Mouse (Mus musculus) ES-E14 (cell line): ENCODE measurements around the gene Gm10282. TPM values are rescaled to one million over a fixed set of nuclear protein-coding genes. Genes with fewer than 3 reads are reported as not detected.

Experiments used
- DNase-seq: peaks from one replicate; pipeline ENCODE4 v3.0.0-alpha.2; 2013; ENCODE audit warnings: low read depth, low spot score
- H3K27ac ChIP-seq: 2 replicates; pipeline ENCODE4 v1.5.1; 2012; ENCODE audit warnings: low read depth, mild to moderate bottlenecking, low read length, moderate library complexity, mixed read lengths; ENCODE audit not compliant: poor library complexity, insufficient read depth, severe bottlenecking
- H3K36me3 ChIP-seq: 2 replicates; pipeline ENCODE4 v1.6.1; 2012; ENCODE audit warnings: mild to moderate bottlenecking, low read length, moderate library complexity, mixed read lengths; ENCODE audit not compliant: control insufficient read depth, poor library complexity, insufficient read depth, severe bottlenecking
- H3K4me1 ChIP-seq, 2 experiments: fragments of 150-350 bp in 1 of 2; sonication (generic) in 1 of 2; 2 replicates each; pipeline ENCODE4 v1.6.1; 2012; ENCODE audit warnings: low read length in 2 of 2, mild to moderate bottlenecking in 1 of 2, mixed read lengths in 1 of 2; ENCODE audit not compliant: control insufficient read depth in 2 of 2, insufficient read depth in 2 of 2, poor library complexity in 1 of 2
- H3K4me3 ChIP-seq, 2 experiments: fragments of 150-350 bp in 1 of 2; sonication (generic) in 1 of 2; 2 replicates each; pipeline ENCODE4 v1.5.1; 2012; ENCODE audit warnings: low read length in 2 of 2, low read depth in 1 of 2, mild to moderate bottlenecking in 1 of 2, mixed read lengths in 1 of 2; ENCODE audit not compliant: insufficient read depth in 1 of 2, poor library complexity in 1 of 2, severe bottlenecking in 1 of 2
- H3K9ac ChIP-seq: 2 replicates; pipeline ENCODE4 v1.6.1; 2012; ENCODE audit warnings: low read depth, mild to moderate bottlenecking, low read length, mixed read lengths; ENCODE audit not compliant: poor library complexity, insufficient read depth, severe bottlenecking
- H3K9me3 ChIP-seq: fragments of 150-350 bp; sonication (generic); 2 replicates; pipeline ENCODE4 v1.6.1; 2012; ENCODE audit warnings: low read depth, mild to moderate bottlenecking, low read length; ENCODE audit not compliant: control insufficient read depth, insufficient read depth
- CHD2 ChIP-seq: IDR thresholded peaks from 2 replicates; pipeline ENCODE4 v1.6.1; 2014; ENCODE audit warnings: mild to moderate bottlenecking, low read depth, low read length, inconsistent platforms
- HCFC1 ChIP-seq: IDR thresholded peaks from 2 replicates; pipeline ENCODE4 v1.6.1; 2012; ENCODE audit warnings: low read length, inconsistent platforms, borderline replicate concordance; ENCODE audit not compliant: insufficient read depth
- MAFK ChIP-seq: IDR thresholded peaks from 2 replicates; pipeline ENCODE4 v1.6.1; 2014; ENCODE audit warnings: mild to moderate bottlenecking, low read depth, low read length, inconsistent platforms; ENCODE audit not compliant: insufficient read depth
- ZC3H11A ChIP-seq: IDR thresholded peaks from 2 replicates; pipeline ENCODE4 v1.6.1; 2012; ENCODE audit warnings: low read depth, mild to moderate bottlenecking, inconsistent platforms, low read length, borderline replicate concordance
- ZNF384 ChIP-seq: IDR thresholded peaks from 2 replicates; pipeline ENCODE4 v1.6.1; 2012; ENCODE audit warnings: low read depth, low read length, inconsistent platforms
- in situ Hi-C, 2 experiments: fragments of 600-800 bp; cut with MboI; formaldehyde crosslinking; loops; one replicate each; pipeline ENCODE4 v1.15.1; 2025; ENCODE audit warnings: low sequenced_read_pairs in 2 of 2, inconsistent platforms in 1 of 2; ENCODE audit not compliant: unreplicated experiment in 2 of 2
- total RNA-seq: library from RNA; depleted of rRNA; stranded (reverse); fragments of 300-350 nt; gene quantifications from 2 replicates; pipeline ENCODE4 v1.2.3, GENCODE M21; 2012

Gm10282 gene
- total RNA-seq, 1 experiment = 21.2 TPM

- Histone ChIP-seq H3K4me1 (peaks cover 10 to 21% of the 10 kb centered on the region in 2 experiments), H3K9ac (peak overlapping the region; percentile 0; the same call in 1 of the 2 replicates), H3K27ac (peak overlapping the region; percentile 78), H3K9me3 (no peaks in the 10 kb centered on the region), H3K4me3 (peak overlapping the region in 1 of 2 experiments; percentile 34; a peak in 2 of 4 replicates), H3K36me3 (no peaks in the 10 kb centered on the region; the same call in 1 of the 2 replicates)
- TF ChIP-seq ZC3H11A (no peak), MAFK (no peak), CHD2 (no peak), HCFC1 (no peak), ZNF384 (no peak)
- no peak for DNase-seq
- in situ Hi-C loops = no loop called here
Observed at GRCm38 (mm10) chr8:72271691-72272090, 33.4 kb downstream of the Gm10282 start.

- no peak for DNase-seq
- Histone ChIP-seq H3K9me3 (no peaks in the 10 kb centered on the region), H3K27ac (peak overlapping the region; percentile 83), H3K4me1 (peaks cover 10 to 21% of the 10 kb centered on the region in 2 experiments), H3K36me3 (no peaks in the 10 kb centered on the region; the same call in 1 of the 2 replicates), H3K4me3 (peak overlapping the region; percentile 51 to 56), H3K9ac (peak overlapping the region; percentile 70)
- TF ChIP-seq HCFC1 (no peak), CHD2 (no peak), MAFK (no peak), ZC3H11A (no peak), ZNF384 (no peak)
- in situ Hi-C loops = no loop called here
Observed at GRCm38 (mm10) chr8:72271051-72271660, 33.9 kb downstream of the Gm10282 start.

GRCm38 (mm10) chr8:72270606-72271005 lies 34.5 kb downstream of the Gm10282 start:
- in situ Hi-C loops = no loop called here
- Histone ChIP-seq H3K4me1 (peaks cover 10 to 21% of the 10 kb centered on the region in 2 experiments), H3K9ac (peak overlapping the region; percentile 70)

GRCm38 (mm10) chr8:72268356-72268755 lies 36.7 kb downstream of the Gm10282 start:
- no peak for DNase-seq
- no peaks in the 10 kb centered on the region for H3K9me3 ChIP-seq
- in situ Hi-C loops = loop anchor here (5.0 to 10.0 kb wide), 2 partner anchors 96 to 99 kb away; no protein-coding TSS in a partner anchor
- peak overlapping the region; percentile 56 for H3K9ac ChIP-seq
- H3K4me3 ChIP-seq = peak overlapping the region; percentile 7 to 33; a peak in 3 of 4 replicates
- peak overlapping the region; percentile 40; the same call in 1 of the 2 replicates for H3K27ac ChIP-seq
- no peaks in the 10 kb centered on the region; the same call in 1 of the 2 replicates for H3K36me3 ChIP-seq
- no peak for TF ChIP-seq ZC3H11A
- TF ChIP-seq ZNF384 = no peak
- TF ChIP-seq MAFK = no peak
- no peak for TF ChIP-seq HCFC1
- no peak for TF ChIP-seq CHD2
- peaks cover 10 to 21% of the 10 kb centered on the region in 2 experiments for H3K4me1 ChIP-seq

More at GRCm38 (mm10) chr8:72270606-72271005, 34.5 kb downstream of the Gm10282 start:
- peak overlapping the region; percentile 51 to 56; a peak in 3 of 4 replicates for H3K4me3 ChIP-seq
- peak overlapping the region; percentile 83 for H3K27ac ChIP-seq
- TF ChIP-seq HCFC1 (no peak), ZC3H11A (no peak), MAFK (no peak), CHD2 (no peak), ZNF384 (no peak)
- no peaks in the 10 kb centered on the region for H3K9me3 ChIP-seq
- no peak for DNase-seq
- no peaks in the 10 kb centered on the region; the same call in 1 of the 2 replicates for H3K36me3 ChIP-seq
